Mouse (Mus musculus) ovary, postnatal 10 days (tissue): ENCODE results near the gene Slc45a2.

Experiments used
- DNase-seq: peaks from one replicate; pipeline ENCODE4 v3.0.0; 2022; ENCODE audit warnings: low spot score

Slc45a2 gene

GRCm38 (mm10) chr15:11066299-11066698 is 65.8 kb downstream of the Slc45a2 start:
- DNase-seq = no peak

- DNase-seq = no peak
Observed at GRCm38 (mm10) chr15:11067891-11068290, 67.4 kb downstream of the Slc45a2 start.

GRCm38 (mm10) chr15:11075726-11076361 is 75.3 kb downstream of the Slc45a2 start:
- no peak for DNase-seq
